Comparison of ENCODE assay signal across 8 mouse cellular contexts in genomic region chr4:52438371-52438885, GRCm38 (mm10). TPM values are rescaled to one million over a fixed set of nuclear protein-coding genes. Genes with fewer than 3 reads are reported as not detected.
DNase-seq lines count a peak whose midpoint lies in the region; ATAC-seq and TF ChIP-seq lines count a peak whose summit lies in the region.

No protein-coding gene starts in this region.

- peaks cover 2% of the 10 kb centered on the region; the same call in 1 of the 2 replicates for H3K36me3 ChIP-seq in neural tube, embryonic 11.5 days (ENCODE audit: control insufficient read depth, insufficient read depth, low read length)
- H3K36me3 ChIP-seq in limb, embryonic 11.5 days (ENCODE audit: control insufficient read depth, insufficient read depth, low read length): peaks cover 10% of the 10 kb centered on the region

- peak; percentile 48; the same call in 1 of the 2 replicates for TF ChIP-seq POLR2A in embryonic fibroblast, embryonic 13.5 days (IDR thresholded peaks at IDR 0.05; ENCODE audit: low read depth, low read length)
- TF ChIP-seq POLR2A in olfactory bulb, adult 2 months (IDR thresholded peaks at IDR 0.05; ENCODE audit: insufficient read depth, low read depth, low read length): no peak

- peak overlapping the region; percentile 64 for H3K4me2 ChIP-seq in neural tube, embryonic 11.5 days (ENCODE audit: low read depth)
- H3K4me2 ChIP-seq in limb, embryonic 11.5 days (ENCODE audit: low read depth, severe bottlenecking): peak overlapping the region; percentile 36

- no peak for TF ChIP-seq CTCF in embryonic fibroblast, embryonic 13.5 days (IDR thresholded peaks at IDR 0.05; ENCODE audit: borderline replicate concordance, insufficient read depth, low read length)
- no peak for TF ChIP-seq CTCF in olfactory bulb, adult 2 months (IDR thresholded peaks at IDR 0.05; ENCODE audit: insufficient read depth, low read depth, low read length)

- WGBS in neural tube, embryonic 11.5 days: under 1% methylated on average over 20 of the region's 20 CpGs
- 1% methylated on average over 19 of the region's 20 CpGs for WGBS in limb, embryonic 11.5 days
- 1% methylated on average over 20 of the region's 20 CpGs for WGBS in olfactory bulb, adult 2 months

- no peak for ATAC-seq in neural tube, embryonic 11.5 days (ENCODE audit: insufficient read depth, low FRiP score, low TSS enrichment)
- ATAC-seq in limb, embryonic 11.5 days (ENCODE audit: insufficient number of reproducible peaks, low FRiP score, low TSS enrichment, low read depth): no peak; the same call in 1 of the 2 replicates

- DNase-seq in neural tube, embryonic 11.5 days (ENCODE audit: low spot score): no peak
- DNase-seq in neural tube, embryonic 10.5 days (ENCODE audit: extremely low spot score, low spot score): no peak
- DNase-seq in limb, embryonic 11.5 days (ENCODE audit: low spot score): no peak
- DNase-seq in embryo, embryonic 10.5 days (ENCODE audit: low spot score): no peak
- no peak for DNase-seq in layer of hippocampus, adult 9-11 months
- no peak for DNase-seq in right cerebral cortex, adult 18-20 months

- no peaks in the 10 kb centered on the region for H3K27me3 ChIP-seq in neural tube, embryonic 11.5 days (ENCODE audit: control insufficient read depth, insufficient read depth, low read length)
- no peaks in the 10 kb centered on the region for H3K27me3 ChIP-seq in limb, embryonic 11.5 days (ENCODE audit: control insufficient read depth, insufficient read depth, low read length)

- H3K4me1 ChIP-seq in neural tube, embryonic 11.5 days (ENCODE audit: control insufficient read depth, insufficient read depth, low read length): no peaks in the 10 kb centered on the region
- no peaks in the 10 kb centered on the region for H3K4me1 ChIP-seq in embryonic fibroblast, embryonic 13.5 days (ENCODE audit: control insufficient read depth, insufficient read depth, low read length)
- H3K4me1 ChIP-seq in limb, embryonic 11.5 days (ENCODE audit: control insufficient read depth, insufficient read depth, low read length): peaks cover 4% of the 10 kb centered on the region; the same call in 1 of the 2 replicates
- H3K4me1 ChIP-seq in olfactory bulb, adult 2 months (ENCODE audit: control insufficient read depth, insufficient read depth, low read length): no peaks in the 10 kb centered on the region

- H3K9me3 ChIP-seq in neural tube, embryonic 11.5 days (ENCODE audit: control insufficient read depth, low read length): no peaks in the 10 kb centered on the region
- no peaks in the 10 kb centered on the region for H3K9me3 ChIP-seq in limb, embryonic 11.5 days (ENCODE audit: control insufficient read depth, low read length)

- peak overlapping the region; percentile 80 for H3K4me3 ChIP-seq in neural tube, embryonic 11.5 days (ENCODE audit: low read depth, low read length)
- H3K4me3 ChIP-seq in embryonic fibroblast, embryonic 13.5 days (ENCODE audit: insufficient read depth, low read length): peak overlapping the region; percentile 58
- peak overlapping the region; percentile 86 for H3K4me3 ChIP-seq in limb, embryonic 11.5 days (ENCODE audit: low read depth, low read length)
- H3K4me3 ChIP-seq in olfactory bulb, adult 2 months (ENCODE audit: insufficient read depth, low read depth, low read length): peak overlapping the region; percentile 76

- 0 out of 2 replicates have a peak overlapping the region, but pooled peaks have one; percentile 14 for H3K27ac ChIP-seq in neural tube, embryonic 11.5 days (ENCODE audit: low read depth, low read length)
- H3K27ac ChIP-seq in embryonic fibroblast, embryonic 13.5 days (ENCODE audit: insufficient read depth, low read length): 0 out of 2 replicates have a peak overlapping the region, but pooled peaks have one; percentile 0
- H3K27ac ChIP-seq in limb, embryonic 11.5 days (replicated peaks; ENCODE audit: low read depth, low read length): peak overlapping the region; percentile 63; the same call in 1 of the 2 replicates
- peak overlapping the region; percentile 44; the same call in 1 of the 2 replicates for H3K27ac ChIP-seq in olfactory bulb, adult 2 months (ENCODE audit: insufficient read depth, low read depth, low read length)

- peak overlapping the region; percentile 76 for H3K9ac ChIP-seq in neural tube, embryonic 11.5 days (ENCODE audit: low read length)
- peak overlapping the region; percentile 69 for H3K9ac ChIP-seq in limb, embryonic 11.5 days (ENCODE audit: low read length)

RNA-seq across cellular contexts. Expression of gene Smc2, which starts 0.6 kb away (rescaled TPM):
- polyA plus RNA-seq in neural tube, embryonic 11.5 days (2014; fragmentation: Nextera tagmentation; extraction: Ambion mirVana): 168 and 196 TPM in 2 replicates
- 46.8 and 65.6 TPM in 2 replicates for polyA plus RNA-seq in embryonic fibroblast, embryonic 13.5 days (2011; ENCODE audit: insufficient read length, low read depth, missing spikeins)
- 239 and 240 TPM in 2 replicates for polyA plus RNA-seq in limb, embryonic 11.5 days (2014; fragmentation: Nextera tagmentation; extraction: Ambion mirVana)
- not detected in 2 replicates for polyA plus RNA-seq in olfactory bulb, adult 2 months (2012; ENCODE audit: insufficient read depth, insufficient read length, low replicate concordance, missing spikeins)

RNA-seq across cellular contexts. Expression of gene Vma21-ps, which starts 58.6 kb away (rescaled TPM):
- not detected in 2 replicates for polyA plus RNA-seq in neural tube, embryonic 11.5 days (2014; fragmentation: Nextera tagmentation; extraction: Ambion mirVana)
- polyA plus RNA-seq in embryonic fibroblast, embryonic 13.5 days (2011; ENCODE audit: insufficient read length, low read depth, missing spikeins): 3.7 and 4.4 TPM in 2 replicates
- not detected in 2 replicates for polyA plus RNA-seq in limb, embryonic 11.5 days (2014; fragmentation: Nextera tagmentation; extraction: Ambion mirVana)
- not detected in 2 replicates for polyA plus RNA-seq in olfactory bulb, adult 2 months (2012; ENCODE audit: insufficient read depth, insufficient read length, low replicate concordance, missing spikeins)

Comparison
In these comparisons a context has a peak if more than half of its experiments do, and no peak if none do; other contexts are left out.
1. H3K27ac ChIP-seq: peak in every context shown above with its lines; median percentile 63 in limb, embryonic 11.5 days; 44 in olfactory bulb, adult 2 months; 14 in neural tube, embryonic 11.5 days; 0 in embryonic fibroblast, embryonic 13.5 days.